In the genomic region with DNA sequence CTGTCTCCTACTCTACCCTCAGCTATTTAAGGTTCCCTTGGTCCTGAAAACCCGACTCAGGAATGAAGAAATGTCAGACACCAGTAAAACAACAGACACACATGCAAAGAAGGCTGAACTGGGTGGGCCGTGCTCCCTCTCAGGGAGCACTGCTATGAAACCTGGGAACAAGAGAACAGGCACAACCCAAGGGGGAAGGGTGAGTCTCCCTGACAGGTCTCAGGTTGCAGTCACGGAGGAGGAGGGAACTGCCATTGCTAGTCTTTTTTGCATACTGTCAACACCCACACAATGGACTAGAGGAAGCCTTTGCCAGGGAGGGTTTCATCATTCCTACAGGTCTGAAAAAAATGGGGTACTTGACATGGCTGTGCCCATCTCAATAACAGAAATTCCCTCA, we compare ENCODE assay signal across 32 mouse cellular contexts. TPM values are rescaled to one million over a fixed set of nuclear protein-coding genes. Genes with fewer than 3 reads are reported as not detected.
DNase-seq lines count a peak whose midpoint lies in the region; ATAC-seq and TF ChIP-seq lines count a peak whose summit lies in the region.
"Had no signal": no experiment of that assay in that cellular context is flagged by ENCODE, and none has a peak within 500 bp of the region (broad histone marks: within the 10 kb centered on the region; RNA-seq: fewer than 3 reads in every experiment).

No protein-coding gene starts in this region.

- H3K36me3 ChIP-seq in testis, adult 2 months (ENCODE audit: control insufficient read depth, insufficient read depth, low read length): no peaks in the 10 kb centered on the region
- H3K36me3 ChIP-seq: embryonic facial prominence, embryonic 10.5 days; embryonic facial prominence, embryonic 13.5 days; forebrain, embryonic 12.5 days; forebrain, embryonic 15.5 days; heart, embryonic 12.5 days; heart, embryonic 15.5 days had no signal

- TF ChIP-seq CTCF in testis, adult 2 months (IDR thresholded peaks at IDR 0.05; ENCODE audit: control insufficient read depth, insufficient read depth, insufficient replicate concordance, low read depth, low read length): no peak

- no peak overlapping the region for H3K27ac ChIP-seq in testis, adult 2 months (ENCODE audit: control insufficient read depth, insufficient read depth, low read depth, low read length)
- H3K27ac ChIP-seq: embryonic facial prominence, embryonic 10.5 days; embryonic facial prominence, embryonic 13.5 days; forebrain, embryonic 12.5 days; forebrain, embryonic 15.5 days; gastrocnemius, adult 2 months; heart, embryonic 15.5 days; hindbrain, embryonic 14.5 days; hindbrain, postnatal 0 days had no signal

- H3K4me3 ChIP-seq in testis, adult 2 months (ENCODE audit: control insufficient read depth, low read depth, low read length): peak overlapping the region; percentile 70; the same call in 1 of the 2 replicates
- H3K4me3 ChIP-seq: embryonic facial prominence, embryonic 10.5 days; embryonic facial prominence, embryonic 13.5 days; erythroblast, embryonic 14.5 days; forebrain, embryonic 12.5 days; forebrain, embryonic 15.5 days; gastrocnemius, adult 2 months; heart, embryonic 12.5 days; heart, embryonic 15.5 days had no signal

- no peak for TF ChIP-seq POLR2A in testis, adult 2 months (IDR thresholded peaks at IDR 0.05; ENCODE audit: control insufficient read depth, low read depth, low read length)

- no peak for DNase-seq in frontal cortex, postnatal 25 days (ENCODE audit: low spot score in 2 of 2)
- DNase-seq in testis, postnatal 14 days (ENCODE audit: low spot score): no peak
- peak; percentile 24 for DNase-seq in brain, adult 2 months (ENCODE audit: low read depth, low spot score)
- no peak for DNase-seq in layer of hippocampus, postnatal 14 days (ENCODE audit: low spot score in 2 of 2)
- DNase-seq: adrenal gland, postnatal 10 days; adrenal gland, postnatal 36 days; cerebellum, adult 11 months; cerebellum, adult 2 months; cerebellum, postnatal 10 days; cerebellum, postnatal 36 days; embryo, embryonic 11 days; gastrocnemius, adult 2 months; gastrocnemius, postnatal 14 days; heart, adult 11 months; heart, postnatal 10 days; heart, postnatal 4 days had no signal

- no peaks in the 10 kb centered on the region for H3K4me1 ChIP-seq in testis, adult 2 months (ENCODE audit: control insufficient read depth, insufficient read depth, low read length)
- H3K4me1 ChIP-seq: embryonic facial prominence, embryonic 13.5 days; forebrain, embryonic 12.5 days; forebrain, embryonic 15.5 days; heart, embryonic 12.5 days; heart, embryonic 15.5 days had no signal

- peak; percentile 13; the same call in 1 of the 2 replicates for ATAC-seq in frontal cortex, adult (ENCODE audit: low TSS enrichment)
- ATAC-seq: forebrain, embryonic 15.5 days; hindbrain, postnatal 0 days; inflammation-experienced regulatory T-cells, adult 6 months; intestine, embryonic 16.5 days had no signal

- no peaks in the 10 kb centered on the region for H3K27me3 ChIP-seq in testis, adult 2 months (ENCODE audit: control insufficient read depth, insufficient read depth, low read length)
- H3K27me3 ChIP-seq: embryonic facial prominence, embryonic 13.5 days; forebrain, embryonic 12.5 days; forebrain, embryonic 15.5 days had no signal

RNA-seq across cellular contexts. Expression of gene Sox8, which starts 23.5 kb away (rescaled TPM):
- 6.7 and 8.2 TPM in 2 replicates for polyA plus RNA-seq in testis, adult 2 months (2012; rRNA removed)
- 10 to 100 TPM; 78.2 to 81.1 TPM for total RNA-seq in layer of hippocampus, postnatal 14 days (2021)
- total RNA-seq: MEL had no signal
- polyA plus RNA-seq: erythroblast, embryonic 14.5 days; inflammation-experienced regulatory T-cells, adult 6 months had no signal

RNA-seq across cellular contexts. Expression of gene Lmf1, which starts 31.9 kb away (rescaled TPM):
- polyA plus RNA-seq in testis, adult 2 months (2012; rRNA removed): 87.6 and 93.5 TPM in 2 replicates
- 10 to 100 TPM; 26.2 to 27.2 TPM for total RNA-seq in layer of hippocampus, postnatal 14 days (2021)

RNA-seq across cellular contexts. Expression of gene Sstr5, which starts 49.9 kb away (rescaled TPM):
- polyA plus RNA-seq in testis, adult 2 months (2012; rRNA removed): 0.04 and 0.05 TPM in 2 replicates
- total RNA-seq in layer of hippocampus, postnatal 14 days (2021): under 1 TPM; 0.14 to 0.16 TPM
- total RNA-seq: gastrocnemius, adult 2 months; gastrocnemius, postnatal 14 days; gastrocnemius, postnatal 4 days; heart, adult 8-10 months; heart, postnatal 10 days; heart, postnatal 4 days; MEL had no signal
- polyA plus RNA-seq: erythroblast, embryonic 14.5 days; inflammation-experienced regulatory T-cells, adult 6 months had no signal
